Mouse (Mus musculus) heart, postnatal 0 days (tissue): ENCODE data around the gene Cdkn2d.

Experiments
- CTCF ChIP-seq: IDR thresholded peaks from 2 replicates; pipeline ENCODE4 v1.5.1; 2016; ENCODE audit warnings: antibody characterized with exemption, control low read depth, low read depth
- EP300 ChIP-seq: IDR thresholded peaks from 2 replicates; pipeline ENCODE4 v1.6.1; 2016; ENCODE audit warnings: antibody characterized with exemption, low read depth

DNA sequence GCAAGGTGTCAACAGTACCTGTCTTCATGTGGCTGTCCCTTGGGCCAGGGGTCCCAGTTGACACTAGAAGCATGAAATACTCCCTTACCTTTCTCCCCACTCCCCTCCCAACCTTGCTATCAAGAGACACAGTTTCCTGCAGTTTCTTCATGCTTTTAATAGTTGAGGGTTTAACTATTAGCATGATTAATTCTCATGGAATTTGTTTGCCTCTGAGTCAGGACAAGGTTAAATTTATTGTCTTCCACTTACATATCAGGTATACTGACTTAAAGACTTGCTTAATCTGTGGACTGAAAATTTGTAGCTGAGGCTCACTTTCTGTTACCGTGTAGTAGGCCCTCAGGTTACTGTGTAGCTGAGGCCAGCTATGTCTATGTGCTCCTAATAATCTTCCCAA, 42.3 kb upstream of the Cdkn2d start:
- TF ChIP-seq CTCF (no peak), EP300 (no peak)
